Mouse (Mus musculus): ENCODE results near the gene Kcnn1. TPM values are rescaled to one million over a fixed set of nuclear protein-coding genes. Genes with fewer than 3 reads are reported as not detected.

Kcnn1 gene
- total RNA-seq, 2 experiments from 2014 or later: 18.1 to 21.5 TPM

GRCm38 (mm10) chr8:70872643-70873363 is 9.7 kb upstream of the Kcnn1 start:
- no peak for TF ChIP-seq CTCF (IDR thresholded peaks at IDR 0.05)
- DNase-seq: no peak
- peak overlapping the region; percentile 95 for H3K27ac ChIP-seq
- H3K4me3 ChIP-seq: peak overlapping the region; percentile 77
- intact Hi-C loops (cut with DNase I): no loop called here

GRCm38 (mm10) chr8:70871195-70871807 is 8.2 kb upstream of the Kcnn1 start:
- Histone ChIP-seq H3K4me3 (no peak overlapping the region), H3K27ac (no peak overlapping the region)
- intact Hi-C loops (cut with DNase I): no loop called here
- TF ChIP-seq CTCF (IDR thresholded peaks at IDR 0.05): no peak
- DNase-seq: no peak

GRCm38 (mm10) chr8:70869601-70870041 is 6.6 kb upstream of the Kcnn1 start:
- Histone ChIP-seq H3K4me3 (no peak overlapping the region), H3K27ac (no peak overlapping the region)
- TF ChIP-seq CTCF (IDR thresholded peaks at IDR 0.05): peak; percentile 95
- intact Hi-C loops (cut with DNase I): loop anchor here (1.0 to 2.0 kb wide), 2 partner anchors 25 to 49 kb away; no protein-coding TSS in a partner anchor
- peak; percentile 82 for DNase-seq

- no peak overlapping the region for H3K27ac ChIP-seq
- intact Hi-C loops (cut with DNase I): loop anchor here (1.0 to 2.0 kb wide), 2 partner anchors 25 to 48 kb away; no protein-coding TSS in a partner anchor
- DNase-seq: no peak
- no peak overlapping the region for H3K4me3 ChIP-seq
- TF ChIP-seq CTCF (IDR thresholded peaks at IDR 0.05): no peak
These were observed 6.1 kb upstream of the Kcnn1 start for GRCm38 (mm10) chr8:70869199-70869571.

GRCm38 (mm10) chr8:70868559-70869198 is 5.6 kb upstream of the Kcnn1 start:
- no peak for TF ChIP-seq CTCF (IDR thresholded peaks at IDR 0.05)
- DNase-seq: no peak
- no peak overlapping the region for H3K27ac ChIP-seq
- H3K4me3 ChIP-seq: no peak overlapping the region
- intact Hi-C loops (cut with DNase I): loop anchor here (1.0 to 2.0 kb wide), 2 partner anchors 24 to 48 kb away; no protein-coding TSS in a partner anchor

GRCm38 (mm10) chr8:70866566-70866965 is 3.5 kb upstream of the Kcnn1 start:
- H3K27ac ChIP-seq: no peak overlapping the region
- no peak overlapping the region for H3K4me3 ChIP-seq
- intact Hi-C loops (cut with DNase I): no loop called here
- TF ChIP-seq CTCF (IDR thresholded peaks at IDR 0.05): no peak
- no peak for DNase-seq

GRCm38 (mm10) chr8:70866001-70866520 is 3.0 kb upstream of the Kcnn1 start:
- intact Hi-C loops (cut with DNase I): no loop called here
- no peak for TF ChIP-seq CTCF (IDR thresholded peaks at IDR 0.05)
- Histone ChIP-seq H3K27ac (peak overlapping the region; percentile 95), H3K4me3 (peak overlapping the region; percentile 94)
- DNase-seq: no peak

GRCm38 (mm10) chr8:70865350-70866000 is 2.4 kb upstream of the Kcnn1 start:
- H3K4me3 ChIP-seq: peak overlapping the region; percentile 94
- H3K27ac ChIP-seq: peak overlapping the region; percentile 95
- TF ChIP-seq CTCF (IDR thresholded peaks at IDR 0.05): no peak
- peak; percentile 98 for DNase-seq
- intact Hi-C loops (cut with DNase I): no loop called here

- intact Hi-C loops (cut with DNase I): no loop called here
- peak; percentile 61 for DNase-seq
- no peak for TF ChIP-seq CTCF (IDR thresholded peaks at IDR 0.05)
- Histone ChIP-seq H3K27ac (peak overlapping the region; percentile 95), H3K4me3 (peak overlapping the region; percentile 94)
These were observed 1.7 kb upstream of the Kcnn1 start for GRCm38 (mm10) chr8:70864712-70865221.

GRCm38 (mm10) chr8:70863956-70864711 is 1.1 kb upstream of the Kcnn1 start:
- TF ChIP-seq CTCF (IDR thresholded peaks at IDR 0.05): no peak
- peak overlapping the region; percentile 95; the same call in 1 of the 2 replicates for H3K27ac ChIP-seq

GRCm38 (mm10) chr8:70857516-70857915 is 5.5 kb downstream of the Kcnn1 start:
- no peak for DNase-seq

More at GRCm38 (mm10) chr8:70863956-70864711, 1.1 kb upstream of the Kcnn1 start:
- intact Hi-C loops (cut with DNase I): no loop called here
- DNase-seq: peak; percentile 62
- H3K4me3 ChIP-seq: peak overlapping the region; percentile 94

More at GRCm38 (mm10) chr8:70857516-70857915, 5.5 kb downstream of the Kcnn1 start:
- no peak overlapping the region for H3K27ac ChIP-seq
- no peak for TF ChIP-seq CTCF (IDR thresholded peaks at IDR 0.05)
- intact Hi-C loops (cut with DNase I): loop anchor here (10.0 kb wide), 1 partner anchor 53 kb away; the partner anchor contains the start of genes Il12rb1 and Mast3
- H3K4me3 ChIP-seq: no peak overlapping the region
